Mouse (Mus musculus) limb, embryonic 13.5 days (tissue): Measurements from ENCODE around the gene Bfar. TPM values are rescaled to one million over a fixed set of nuclear protein-coding genes. Genes with fewer than 3 reads are reported as not detected.
A peak's percentile ranks its signal among the peaks of the same experiment; 100 is the strongest.
"Not testable (repeated sequence)": the region's sequence is repeated elsewhere in the genome, so short reads cannot be mapped to it uniquely, and the experiment has no call there.

ENCODE experiments used
- ATAC-seq: fragments of 200-750 bp; cut with Nextera tagmentation; 2 replicates; pipeline ENCODE4 v1.8.0; 2017; ENCODE audit warnings: low read depth, moderate number of reproducible peaks, moderate TSS enrichment; ENCODE audit not compliant: low FRiP score
- H3K27ac ChIP-seq: fragments of 300-500 bp; sonication (generic); 2 replicates; pipeline ENCODE4 v1.5.1; 2015; ENCODE audit warnings: inconsistent platforms, mild to moderate bottlenecking, moderate library complexity
- H3K27me3 ChIP-seq: fragments of 300-500 bp; sonication (generic); 2 replicates; pipeline ENCODE4 v1.6.1; 2015; ENCODE audit warnings: mild to moderate bottlenecking, inconsistent platforms
- H3K36me3 ChIP-seq: fragments of 300-500 bp; sonication (generic); 2 replicates; pipeline ENCODE4 v1.6.1; 2015; ENCODE audit warnings: inconsistent platforms, mild to moderate bottlenecking, moderate library complexity
- H3K4me1 ChIP-seq: fragments of 300-500 bp; sonication (generic); 2 replicates; pipeline ENCODE4 v1.6.1; 2015; ENCODE audit warnings: inconsistent platforms
- H3K4me2 ChIP-seq: fragments of 300-500 bp; sonication (generic); replicated peaks from 2 replicates; pipeline ENCODE4 v1.6.1; 2015; ENCODE audit warnings: inconsistent platforms, mild to moderate bottlenecking, moderate library complexity
- H3K4me3 ChIP-seq: fragments of 300-500 bp; sonication (generic); 2 replicates; pipeline ENCODE4 v1.5.1; 2015; ENCODE audit warnings: moderate library complexity, mild to moderate bottlenecking, inconsistent platforms
- H3K9ac ChIP-seq: fragments of 300-500 bp; sonication (generic); 2 replicates; pipeline ENCODE4 v1.6.1; 2015; ENCODE audit warnings: mild to moderate bottlenecking, inconsistent platforms
- H3K9me3 ChIP-seq: fragments of 300-500 bp; sonication (generic); 2 replicates; pipeline ENCODE4 v1.6.1; 2016; ENCODE audit warnings: inconsistent platforms
- WGBS: fragments of 180-500 bp; shearing (Covaris S2); methylation state at CpG from one replicate; pipeline ENCODE4 v1.1.7; 2015; 5-methylcytosine and 5-hydroxymethylcytosine counted together
- polyA plus RNA-seq: library from polyadenylated mRNA; unstranded; fragments of >200 nt; fragmentation: Nextera tagmentation; extraction: Ambion mirVana; gene quantifications from 2 replicates; pipeline ENCODE4 v1.2.1, GENCODE M21; 2015

The Bfar gene
- polyA plus RNA-seq: 52.1 and 56.6 TPM in 2 replicates

- Histone ChIP-seq H3K36me3 (peaks cover 6% of the 10 kb centered on the region), H3K27ac (peak within 1 kb of the TSS; percentile 88), H3K4me2 (peak within 1 kb of the TSS; percentile 80), H3K27me3 (no peaks in the 10 kb centered on the region), H3K4me1 (peaks cover 16% of the 10 kb centered on the region), H3K4me3 (peak within 1 kb of the TSS; percentile 96), H3K9ac (peak within 1 kb of the TSS; percentile 95), H3K9me3 (no peaks in the 10 kb centered on the region)
- ATAC-seq: peak; percentile 94
- under 1% methylated on average over 53 of the region's 54 CpGs for WGBS
Observed at GRCm38 (mm10) chr16:13671685-13672385, at the start of gene Bfar, which contains the start of gene 3110001I22Rik. Bfar (plus strand) TSS chr16:13671858. 3110001I22Rik (plus strand) TSS chr16:13671929.

GRCm38 (mm10) chr16:13628345-13628744 is 43.3 kb upstream of the Bfar start:
- Histone ChIP-seq H3K4me1 (no peaks in the 10 kb centered on the region), H3K4me3 (no peak overlapping the region), H3K9ac (no peak overlapping the region), H3K27ac (no peak overlapping the region), H3K4me2 (no peak overlapping the region), H3K36me3 (peaks cover 84% of the 10 kb centered on the region), H3K9me3 (no peaks in the 10 kb centered on the region; the same call in 1 of the 2 replicates), H3K27me3 (no peaks in the 10 kb centered on the region)
- WGBS: 50% methylated on average over 5 of the region's 5 CpGs
- no peak for ATAC-seq

- not testable (repeated sequence) for H3K9ac ChIP-seq, H3K9me3 ChIP-seq, H3K4me2 ChIP-seq, H3K27me3 ChIP-seq, H3K4me1 ChIP-seq, H3K27ac ChIP-seq, ATAC-seq, H3K4me3 ChIP-seq
- peaks cover 42% of the 10 kb centered on the region for H3K36me3 ChIP-seq
- 59% methylated on average over 2 of the region's 2 CpGs for WGBS
Observed at GRCm38 (mm10) chr16:13638198-13638597, 33.5 kb upstream of the Bfar start.

GRCm38 (mm10) chr16:13639508-13639907 is 32.1 kb upstream of the Bfar start:
- H3K4me3 ChIP-seq: no peak overlapping the region
- no peaks in the 10 kb centered on the region for H3K27me3 ChIP-seq
- H3K9me3 ChIP-seq: no peaks in the 10 kb centered on the region
- ATAC-seq: no peak
- no peak overlapping the region for H3K4me2 ChIP-seq
- WGBS: 89% methylated on average over 5 of the region's 5 CpGs
- H3K4me1 ChIP-seq: no peaks in the 10 kb centered on the region
- H3K9ac ChIP-seq: no peak overlapping the region
- no peak overlapping the region for H3K27ac ChIP-seq
- peaks cover 38% of the 10 kb centered on the region for H3K36me3 ChIP-seq

GRCm38 (mm10) chr16:13640064-13640463 is 31.6 kb upstream of the Bfar start:
- H3K36me3 ChIP-seq: peaks cover 35% of the 10 kb centered on the region
- no peaks in the 10 kb centered on the region for H3K4me1 ChIP-seq
- H3K4me2 ChIP-seq: no peak overlapping the region
- H3K27ac ChIP-seq: no peak overlapping the region
- H3K9me3 ChIP-seq: no peaks in the 10 kb centered on the region
- ATAC-seq: no peak
- H3K4me3 ChIP-seq: no peak overlapping the region
- H3K9ac ChIP-seq: no peak overlapping the region
- no peaks in the 10 kb centered on the region for H3K27me3 ChIP-seq
- WGBS: 84% methylated on average over 7 of the region's 7 CpGs

- Histone ChIP-seq H3K27me3 (no peaks in the 10 kb centered on the region), H3K36me3 (peaks cover 39% of the 10 kb centered on the region), H3K4me3 (no peak overlapping the region), H3K9me3 (no peaks in the 10 kb centered on the region), H3K9ac (no peak overlapping the region), H3K27ac (no peak overlapping the region), H3K4me1 (no peaks in the 10 kb centered on the region), H3K4me2 (no peak overlapping the region)
- no peak for ATAC-seq
- WGBS: 88% methylated on average over 3 of the region's 3 CpGs
Observed at GRCm38 (mm10) chr16:13644474-13644873, 27.2 kb upstream of the Bfar start.

GRCm38 (mm10) chr16:13645930-13646329 is 25.7 kb upstream of the Bfar start:
- peaks cover 47% of the 10 kb centered on the region for H3K36me3 ChIP-seq
- WGBS: 89% methylated on average over 4 of the region's 4 CpGs

GRCm38 (mm10) chr16:13658886-13659285 is 12.8 kb upstream of the Bfar start:
- WGBS: 91% methylated on average over 3 of the region's 3 CpGs
- no peak overlapping the region for H3K27ac ChIP-seq
- no peak overlapping the region for H3K4me2 ChIP-seq
- H3K9me3 ChIP-seq: no peaks in the 10 kb centered on the region
- no peak overlapping the region for H3K4me3 ChIP-seq
- H3K9ac ChIP-seq: no peak overlapping the region
- no peak for ATAC-seq
- H3K27me3 ChIP-seq: no peaks in the 10 kb centered on the region
- no peaks in the 10 kb centered on the region for H3K4me1 ChIP-seq
- H3K36me3 ChIP-seq: peaks cover 75% of the 10 kb centered on the region

More at GRCm38 (mm10) chr16:13645930-13646329, 25.7 kb upstream of the Bfar start:
- Histone ChIP-seq H3K4me2 (no peak overlapping the region), H3K4me1 (no peaks in the 10 kb centered on the region), H3K9ac (no peak overlapping the region), H3K9me3 (no peaks in the 10 kb centered on the region), H3K4me3 (no peak overlapping the region), H3K27me3 (no peaks in the 10 kb centered on the region), H3K27ac (no peak overlapping the region)
- ATAC-seq: no peak

- peaks cover 71% of the 10 kb centered on the region for H3K36me3 ChIP-seq
- no peaks in the 10 kb centered on the region for H3K27me3 ChIP-seq
- no peak overlapping the region for H3K4me3 ChIP-seq
- H3K9ac ChIP-seq: no peak overlapping the region
- no peak for ATAC-seq
- 94% methylated on average over 9 of the region's 9 CpGs for WGBS
- no peaks in the 10 kb centered on the region for H3K4me1 ChIP-seq
- H3K9me3 ChIP-seq: no peaks in the 10 kb centered on the region
- no peak overlapping the region for H3K4me2 ChIP-seq
- H3K27ac ChIP-seq: no peak overlapping the region
Observed at GRCm38 (mm10) chr16:13660736-13661135, 10.9 kb upstream of the Bfar start.

GRCm38 (mm10) chr16:13667878-13668343 is 3.7 kb upstream of the Bfar start, which contains the start of gene Parn:
Parn (minus strand) TSS chr16:13668170.
- 0% methylated on average over 35 of the region's 35 CpGs for WGBS
- peak; percentile 90 for ATAC-seq
- H3K9me3 ChIP-seq: no peaks in the 10 kb centered on the region

GRCm38 (mm10) chr16:13668402-13669108 is 3.1 kb upstream of the Bfar start:
- Histone ChIP-seq H3K4me2 (peak overlapping the region; percentile 80), H3K4me1 (peaks cover 17% of the 10 kb centered on the region), H3K27ac (peak overlapping the region; percentile 79; the same call in 1 of the 2 replicates), H3K4me3 (peak overlapping the region; percentile 79), H3K36me3 (peaks cover 14% of the 10 kb centered on the region), H3K9ac (no peak overlapping the region), H3K9me3 (no peaks in the 10 kb centered on the region), H3K27me3 (no peaks in the 10 kb centered on the region)
- WGBS: 84% methylated on average over 10 of the region's 10 CpGs
- ATAC-seq: no peak

More at GRCm38 (mm10) chr16:13667878-13668343, 3.7 kb upstream of the Bfar start, which contains the start of gene Parn:
- peak within 1 kb of the TSS; percentile 81 for H3K9ac ChIP-seq
- H3K4me3 ChIP-seq: peak within 1 kb of the TSS; percentile 79
- H3K27ac ChIP-seq: peak within 1 kb of the TSS; percentile 79
- peaks cover 21% of the 10 kb centered on the region for H3K36me3 ChIP-seq
- no peaks in the 10 kb centered on the region for H3K27me3 ChIP-seq
- H3K4me1 ChIP-seq: peaks cover 12% of the 10 kb centered on the region
- peak within 1 kb of the TSS; percentile 80 for H3K4me2 ChIP-seq

- 88% methylated on average over 1 of the region's 1 CpGs for WGBS
- Histone ChIP-seq H3K27me3 (no peaks in the 10 kb centered on the region), H3K4me2 (no peak overlapping the region), H3K9me3 (no peaks in the 10 kb centered on the region), H3K27ac (no peak overlapping the region), H3K4me3 (no peak overlapping the region), H3K9ac (no peak overlapping the region), H3K4me1 (peaks cover 17% of the 10 kb centered on the region), H3K36me3 (peaks cover 11% of the 10 kb centered on the region)
- no peak for ATAC-seq
Observed at GRCm38 (mm10) chr16:13669282-13669681, 2.4 kb upstream of the Bfar start.
